Comparison of ENCODE assay signal across 16 mouse cellular contexts in genomic region chr6:143482272-143482671, GRCm38 (mm10).
DNase-seq lines count a peak whose midpoint lies in the region; ATAC-seq and TF ChIP-seq lines count a peak whose summit lies in the region.
"Had no signal": no experiment of that assay in that cellular context is flagged by ENCODE, and none has a peak within 500 bp of the region (broad histone marks: within the 10 kb centered on the region; RNA-seq: fewer than 3 reads in every experiment).

No protein-coding gene starts in this region.

- no peaks in the 10 kb centered on the region for H3K4me1 ChIP-seq in hindbrain, postnatal 0 days (ENCODE audit: insufficient read depth, low read length)
- no peaks in the 10 kb centered on the region for H3K4me1 ChIP-seq in hindbrain, embryonic 11.5 days (replicated peaks; ENCODE audit: control insufficient read depth, insufficient read depth, low read length)
- H3K4me1 ChIP-seq in lung, embryonic 14.5 days (ENCODE audit: insufficient read depth) = no peaks in the 10 kb centered on the region; the same call in 1 of the 2 replicates
- no peaks in the 10 kb centered on the region for H3K4me1 ChIP-seq in E14TG2a.4 (replicated peaks; ENCODE audit: low read depth, low read length)
- H3K4me1 ChIP-seq: embryonic facial prominence, embryonic 15.5 days; forebrain, embryonic 15.5 days had no signal

- intact Hi-C loops in left cerebral cortex, postnatal 10 days (cut with DNase I) = no loop called here

- no peaks in the 10 kb centered on the region for H3K27me3 ChIP-seq in hindbrain, postnatal 0 days (ENCODE audit: insufficient read depth, low read length)
- H3K27me3 ChIP-seq in hindbrain, embryonic 11.5 days (ENCODE audit: control insufficient read depth, insufficient read depth, low read length) = no peaks in the 10 kb centered on the region
- H3K27me3 ChIP-seq in lung, embryonic 14.5 days (ENCODE audit: insufficient read depth, low read length) = no peaks in the 10 kb centered on the region
- H3K27me3 ChIP-seq in E14TG2a.4 (ENCODE audit: insufficient read depth, low read length) = peaks cover 2% of the 10 kb centered on the region; the same call in 1 of the 2 replicates
- H3K27me3 ChIP-seq: embryonic facial prominence, embryonic 15.5 days; forebrain, embryonic 15.5 days; heart, embryonic 12.5 days had no signal

- no peak overlapping the region for H3K9ac ChIP-seq in hindbrain, postnatal 0 days (replicated peaks; ENCODE audit: low read length)
- H3K9ac ChIP-seq in hindbrain, embryonic 11.5 days (ENCODE audit: low read depth, low read length) = no peak overlapping the region
- H3K9ac ChIP-seq in lung, embryonic 14.5 days = no peak overlapping the region
- H3K9ac ChIP-seq: embryonic facial prominence, embryonic 15.5 days; forebrain, embryonic 15.5 days; heart, embryonic 12.5 days had no signal

- WGBS in hindbrain, postnatal 0 days = 83% methylated on average over 4 of the region's 4 CpGs
- 87% methylated on average over 4 of the region's 4 CpGs for WGBS in hindbrain, embryonic 11.5 days
- 84% methylated on average over 4 of the region's 4 CpGs for WGBS in lung, embryonic 14.5 days

- no peaks in the 10 kb centered on the region for H3K36me3 ChIP-seq in hindbrain, postnatal 0 days (ENCODE audit: insufficient read depth, low read length)
- no peaks in the 10 kb centered on the region for H3K36me3 ChIP-seq in hindbrain, embryonic 11.5 days (ENCODE audit: control insufficient read depth, insufficient read depth, low read length)
- no peaks in the 10 kb centered on the region for H3K36me3 ChIP-seq in lung, embryonic 14.5 days (ENCODE audit: insufficient read depth)
- no peaks in the 10 kb centered on the region for H3K36me3 ChIP-seq in E14TG2a.4 (ENCODE audit: insufficient read depth, low read length)
- H3K36me3 ChIP-seq: embryonic facial prominence, embryonic 15.5 days; forebrain, embryonic 15.5 days; heart, embryonic 12.5 days had no signal

- H3K27ac ChIP-seq in hindbrain, postnatal 0 days = no peak overlapping the region
- H3K27ac ChIP-seq in hindbrain, embryonic 11.5 days (ENCODE audit: low read depth, low read length) = no peak overlapping the region
- H3K27ac ChIP-seq in lung, embryonic 14.5 days (ENCODE audit: low read depth) = no peak overlapping the region
- H3K27ac ChIP-seq: embryonic facial prominence, embryonic 15.5 days; forebrain, embryonic 15.5 days; macrophage had no signal

- DNase-seq in hindbrain, postnatal 0 days (ENCODE audit: low spot score) = no peak
- DNase-seq in hindbrain, embryonic 11.5 days (ENCODE audit: low spot score) = no peak
- no peak for DNase-seq in lung, embryonic 14.5 days
- no peak for DNase-seq in lung, postnatal 36 days
- peak; percentile 59 for DNase-seq in ZHBTc4 (ENCODE audit: low read depth, low spot score)
- DNase-seq in left cerebral cortex, postnatal 10 days (ENCODE audit: extremely low spot score in 1 of 2, low spot score in 2 of 2) = no peak
- no peak for DNase-seq in ovary, postnatal 36 days (ENCODE audit: low spot score)
- DNase-seq: cerebellum, adult 2 months; gastrocnemius, postnatal 10 days; kidney, postnatal 4 days had no signal

- ATAC-seq in hindbrain, postnatal 0 days = no peak
- ATAC-seq in hindbrain, embryonic 11.5 days (ENCODE audit: low FRiP score) = no peak
- no peak for ATAC-seq in lung, embryonic 14.5 days (ENCODE audit: insufficient read depth)
- ATAC-seq: forebrain, embryonic 15.5 days; intestine, embryonic 16.5 days had no signal

- TF ChIP-seq CTCF in hindbrain, postnatal 0 days (IDR thresholded peaks at IDR 0.05; ENCODE audit: low read depth) = peak; percentile 39; the same call in 1 of the 2 replicates
- peak; percentile 56 for TF ChIP-seq CTCF in lung, embryonic 14.5 days (IDR thresholded peaks at IDR 0.05; ENCODE audit: low read depth)
- peak; percentile 84 for TF ChIP-seq CTCF in E14TG2a.4 (conservative IDR thresholded peaks at IDR 0.05; ENCODE audit: low read length)

- no peak overlapping the region for H3K4me2 ChIP-seq in hindbrain, postnatal 0 days (ENCODE audit: low read depth, low read length)
- H3K4me2 ChIP-seq in hindbrain, embryonic 11.5 days (replicated peaks; ENCODE audit: low read depth, low read length) = no peak overlapping the region
- no peak overlapping the region for H3K4me2 ChIP-seq in lung, embryonic 14.5 days
- H3K4me2 ChIP-seq: embryonic facial prominence, embryonic 15.5 days; forebrain, embryonic 15.5 days; heart, embryonic 12.5 days had no signal

- H3K4me3 ChIP-seq in hindbrain, postnatal 0 days (ENCODE audit: low read length) = no peak overlapping the region
- H3K4me3 ChIP-seq in hindbrain, embryonic 11.5 days (ENCODE audit: low read depth, low read length) = no peak overlapping the region
- no peak overlapping the region for H3K4me3 ChIP-seq in lung, embryonic 14.5 days (ENCODE audit: low read depth, low read length)
- H3K4me3 ChIP-seq in E14TG2a.4 (replicated peaks; ENCODE audit: low read length) = no peak overlapping the region
- H3K4me3 ChIP-seq: embryonic facial prominence, embryonic 15.5 days; forebrain, embryonic 15.5 days; heart, embryonic 12.5 days had no signal

- H3K9me3 ChIP-seq in hindbrain, postnatal 0 days (ENCODE audit: low read length) = no peaks in the 10 kb centered on the region
- H3K9me3 ChIP-seq in hindbrain, embryonic 11.5 days (ENCODE audit: control insufficient read depth, low read length) = no peaks in the 10 kb centered on the region
- no peaks in the 10 kb centered on the region; the same call in 1 of the 2 replicates for H3K9me3 ChIP-seq in lung, embryonic 14.5 days (ENCODE audit: low read depth, low read length)
- 0 out of 2 replicates have a peak, but pooled peaks cover 1% of the 10 kb centered on the region for H3K9me3 ChIP-seq in E14TG2a.4 (ENCODE audit: low read length)
- H3K9me3 ChIP-seq: embryonic facial prominence, embryonic 15.5 days; forebrain, embryonic 15.5 days had no signal
